Mouse (Mus musculus): ENCODE data around the gene Map10.

- TF ChIP-seq POLR2A (IDR thresholded peaks at IDR 0.05; ENCODE audit: control insufficient read depth, low read depth, low read length) (no peak), CTCF (IDR thresholded peaks at IDR 0.05; ENCODE audit: control insufficient read depth, insufficient read depth, insufficient replicate concordance, low read depth, low read length) (no peak)
Measured at GRCm38 (mm10) chr8:125695951-125696350, 26.3 kb downstream of the Map10 start.
